Mouse (Mus musculus) embryo, embryonic 11.5 days (tissue): ENCODE measurements around the gene Ercc4.

ENCODE experiments used
- DNase-seq: peaks from one replicate; pipeline ENCODE4 v3.0.0-alpha.2; 2012; ENCODE audit warnings: low read depth, low spot score

Ercc4 gene

GRCm38 (mm10) chr16:13194882-13195281, 85.4 kb downstream of the Ercc4 start:
- DNase-seq: no peak

GRCm38 (mm10) chr16:13196626-13197025, 87.1 kb downstream of the Ercc4 start:
- no peak for DNase-seq

GRCm38 (mm10) chr16:13197293-13197692, 87.8 kb downstream of the Ercc4 start:
- DNase-seq: no peak

GRCm38 (mm10) chr16:13199204-13199603, 89.7 kb downstream of the Ercc4 start:
- no peak for DNase-seq
